Mouse (Mus musculus) intestine, embryonic 15.5 days (tissue): Measurements from ENCODE around the gene Mrps31. TPM values are rescaled to one million over a fixed set of nuclear protein-coding genes. Genes with fewer than 3 reads are reported as not detected.

Experiments used
- ATAC-seq: fragments of 200-750 bp; cut with Nextera tagmentation; 2 replicates; pipeline ENCODE4 v1.8.0; 2017; ENCODE audit warnings: moderate TSS enrichment, moderate library complexity
- H3K27ac ChIP-seq: fragments of 300-500 bp; sonication (generic); 2 replicates; pipeline ENCODE4 v1.5.1; 2015; ENCODE audit warnings: mild to moderate bottlenecking, inconsistent platforms
- H3K27me3 ChIP-seq: fragments of 300-500 bp; sonication (generic); replicated peaks from 2 replicates; pipeline ENCODE4 v1.6.1; 2015; ENCODE audit warnings: inconsistent platforms
- H3K36me3 ChIP-seq: fragments of 300-500 bp; sonication (generic); 2 replicates; pipeline ENCODE4 v1.6.1; 2015; ENCODE audit warnings: inconsistent platforms
- H3K4me1 ChIP-seq: fragments of 300-500 bp; sonication (generic); replicated peaks from 2 replicates; pipeline ENCODE4 v1.6.1; 2015; ENCODE audit warnings: inconsistent platforms
- H3K4me2 ChIP-seq: fragments of 300-500 bp; sonication (generic); replicated peaks from 2 replicates; pipeline ENCODE4 v1.6.1; 2015; ENCODE audit warnings: mild to moderate bottlenecking, inconsistent platforms
- H3K4me3 ChIP-seq: fragments of 300-500 bp; sonication (generic); replicated peaks from 2 replicates; pipeline ENCODE4 v1.5.1; 2015; ENCODE audit warnings: inconsistent platforms
- H3K9ac ChIP-seq: fragments of 300-500 bp; sonication (generic); 2 replicates; pipeline ENCODE4 v1.6.1; 2015; ENCODE audit warnings: inconsistent platforms
- H3K9me3 ChIP-seq: fragments of 300-500 bp; sonication (generic); 2 replicates; pipeline ENCODE4 v1.6.1; 2016; ENCODE audit warnings: inconsistent platforms
- WGBS: fragments of 180-500 bp; shearing (Covaris S2); methylation state at CpG from one replicate; pipeline ENCODE4 v1.1.7; 2015; 5-methylcytosine and 5-hydroxymethylcytosine counted together
- polyA plus RNA-seq: library from polyadenylated mRNA; unstranded; fragments of >200 nt; fragmentation: Nextera tagmentation; extraction: Ambion mirVana; gene quantifications from 2 replicates; pipeline ENCODE4 v1.2.1, GENCODE M21; 2015

The Mrps31 gene
- polyA plus RNA-seq: 71.1 and 80.8 TPM in 2 replicates

DNA sequence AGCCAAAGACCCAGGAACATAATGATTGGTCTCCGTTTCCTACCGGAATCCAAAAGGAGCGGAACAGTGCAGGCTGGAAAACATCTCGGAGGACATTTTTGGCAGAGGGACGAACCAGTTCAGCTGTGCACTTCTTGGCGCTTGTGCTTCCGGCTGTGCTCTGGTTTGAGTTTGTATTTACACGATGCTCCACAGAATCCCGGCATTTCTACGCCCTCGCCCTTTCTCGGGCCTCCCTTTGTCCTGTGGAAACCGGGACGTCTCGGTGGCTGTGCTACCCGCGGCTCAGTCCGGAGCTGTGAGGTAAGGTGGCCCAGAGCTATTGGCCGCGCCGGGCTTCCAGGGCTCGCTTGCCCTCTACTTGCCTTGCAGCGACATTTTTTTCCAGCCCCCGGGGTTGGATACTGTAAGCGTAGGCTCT lies at the start of gene Mrps31:
TSS of gene Mrps31 (plus strand) at position 80 of the 421 bp plus-strand sequence.
- H3K4me3 ChIP-seq: peak within 1 kb of the TSS; percentile 83
- 0% methylated on average over 25 of the region's 25 CpGs for WGBS
- ATAC-seq: peak; percentile 84

DNA sequence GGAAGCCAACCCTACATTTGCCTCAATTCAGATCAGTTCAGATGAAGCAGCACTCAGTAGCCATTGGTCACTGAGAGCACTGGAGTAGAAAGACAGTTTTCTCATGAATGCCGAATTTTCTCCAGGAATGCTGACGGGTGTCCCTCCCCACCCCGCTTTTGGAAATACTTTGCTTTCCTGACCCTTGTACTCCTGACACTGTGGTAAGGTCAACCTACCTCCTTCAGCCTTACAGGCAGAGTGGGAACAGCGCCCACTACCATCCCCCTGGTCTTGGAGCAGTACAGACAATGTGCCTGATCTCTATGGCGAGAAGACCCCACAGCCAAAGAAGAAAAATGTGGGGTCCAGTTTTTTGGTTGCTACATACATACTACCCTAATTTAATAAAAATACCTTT lies 34.9 kb upstream of the Mrps31 start:
- Histone ChIP-seq H3K36me3 (peaks cover 22% of the 10 kb centered on the region), H3K4me2 (no peak overlapping the region), H3K4me3 (no peak overlapping the region), H3K9ac (no peak overlapping the region), H3K9me3 (no peaks in the 10 kb centered on the region), H3K27ac (no peak overlapping the region), H3K4me1 (no peaks in the 10 kb centered on the region), H3K27me3 (no peaks in the 10 kb centered on the region)
- no peak for ATAC-seq
- WGBS: 90% methylated on average over 5 of the region's 5 CpGs

More for the DNA sequence above, at the start of gene Mrps31:
- Histone ChIP-seq H3K4me2 (peak within 1 kb of the TSS; percentile 76), H3K9me3 (no peaks in the 10 kb centered on the region), H3K4me1 (no peaks in the 10 kb centered on the region; the same call in 1 of the 2 replicates), H3K9ac (peak within 1 kb of the TSS; percentile 90), H3K36me3 (peaks cover 8% of the 10 kb centered on the region; the same call in 1 of the 2 replicates), H3K27ac (peak within 1 kb of the TSS; percentile 85), H3K27me3 (no peaks in the 10 kb centered on the region)

DNA sequence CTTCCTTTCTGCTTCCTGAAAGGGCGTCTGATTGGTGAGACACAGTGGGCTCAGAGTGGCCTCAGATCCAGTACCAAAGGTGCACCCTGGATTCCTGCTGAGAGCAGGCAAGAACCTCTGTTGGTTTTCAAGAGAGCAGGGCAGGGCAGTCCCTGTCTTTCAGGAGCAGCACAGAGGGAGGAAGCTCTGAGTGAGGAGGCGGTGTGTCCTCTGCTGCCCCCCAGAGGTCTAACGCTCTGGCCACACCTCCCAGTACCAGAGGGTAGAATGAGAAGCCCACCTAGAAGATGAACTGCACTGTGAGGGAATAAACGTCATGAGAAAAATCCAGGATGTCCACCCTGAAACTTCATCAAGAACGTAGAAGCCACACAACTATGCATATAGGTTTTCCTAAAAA lies 34.3 kb upstream of the Mrps31 start:
- Histone ChIP-seq H3K4me1 (no peaks in the 10 kb centered on the region), H3K36me3 (peaks cover 27% of the 10 kb centered on the region), H3K4me2 (no peak overlapping the region), H3K27me3 (no peaks in the 10 kb centered on the region), H3K9ac (no peak overlapping the region), H3K4me3 (no peak overlapping the region), H3K9me3 (no peaks in the 10 kb centered on the region), H3K27ac (no peak overlapping the region)
- WGBS: 51% methylated on average over 5 of the region's 5 CpGs
- peak; percentile 83 for ATAC-seq

DNA sequence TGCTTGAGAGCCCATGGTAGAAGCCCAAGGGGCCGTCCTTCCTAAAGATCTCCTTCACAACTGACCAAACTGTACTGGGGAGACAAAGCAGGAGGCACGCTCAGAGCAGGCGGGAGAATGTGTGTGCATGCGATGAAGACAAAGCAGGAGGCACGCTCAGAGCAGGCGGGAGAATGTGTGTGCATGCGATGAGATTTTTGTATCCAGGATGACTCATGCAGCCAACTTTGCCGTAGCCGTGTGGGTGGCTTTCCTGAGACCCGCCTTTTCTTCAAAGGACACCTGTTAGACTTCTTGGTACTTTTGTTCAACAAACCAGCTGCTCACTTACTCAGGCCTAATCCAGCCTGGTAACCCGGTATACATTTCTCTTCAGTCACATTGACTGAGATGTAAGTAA lies 30.2 kb upstream of the Mrps31 start:
- H3K9ac ChIP-seq: no peak overlapping the region
- no peaks in the 10 kb centered on the region for H3K27me3 ChIP-seq
- no peak for ATAC-seq
- WGBS: 93% methylated on average over 11 of the region's 11 CpGs
- no peaks in the 10 kb centered on the region for H3K9me3 ChIP-seq
- no peak overlapping the region for H3K4me2 ChIP-seq
- no peaks in the 10 kb centered on the region for H3K4me1 ChIP-seq
- H3K4me3 ChIP-seq: no peak overlapping the region
- H3K36me3 ChIP-seq: peaks cover 39% of the 10 kb centered on the region
- H3K27ac ChIP-seq: no peak overlapping the region

DNA sequence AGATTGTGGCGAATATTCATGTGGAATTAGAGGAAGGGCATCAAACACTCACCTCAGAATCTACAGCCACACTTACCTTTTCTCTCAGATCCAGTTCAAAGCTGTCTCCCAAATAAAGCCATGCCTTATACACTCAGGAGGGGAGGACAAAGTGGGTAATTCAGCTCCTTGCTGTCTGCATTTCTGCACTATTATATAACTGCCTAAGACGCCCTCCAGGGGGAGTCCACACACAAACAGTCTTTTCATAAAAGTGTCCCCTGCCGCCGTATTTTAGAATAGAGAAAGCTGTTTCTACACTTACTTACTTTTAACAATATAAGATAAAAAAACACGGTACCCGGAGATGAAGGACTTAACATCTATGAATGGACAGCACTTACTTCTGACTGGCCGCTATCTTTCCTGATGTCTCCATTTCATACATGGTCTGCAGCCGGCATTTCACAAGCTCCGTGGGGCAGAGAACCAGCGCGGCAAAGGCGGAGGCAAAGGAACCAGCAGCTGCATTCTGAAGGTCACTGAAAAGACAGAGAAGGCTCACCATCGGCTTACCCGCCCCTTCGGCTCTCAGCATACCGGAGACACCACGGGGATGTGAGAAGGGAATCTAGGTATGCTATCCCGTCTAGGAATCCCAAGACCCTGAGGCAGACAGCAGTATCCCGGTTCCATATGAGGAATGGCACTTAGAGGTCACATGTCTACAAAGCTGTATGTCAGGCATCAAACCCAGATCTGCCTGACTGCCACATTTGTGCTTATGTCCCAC lies 28.2 kb upstream of the Mrps31 start:
- no peaks in the 10 kb centered on the region for H3K4me1 ChIP-seq
- no peak overlapping the region for H3K9ac ChIP-seq
- no peak overlapping the region for H3K27ac ChIP-seq
- H3K4me2 ChIP-seq: no peak overlapping the region
- 87% methylated on average over 19 of the region's 19 CpGs for WGBS
- ATAC-seq: no peak
- no peaks in the 10 kb centered on the region for H3K9me3 ChIP-seq
- H3K27me3 ChIP-seq: no peaks in the 10 kb centered on the region
- H3K4me3 ChIP-seq: no peak overlapping the region
- peaks cover 33% of the 10 kb centered on the region for H3K36me3 ChIP-seq

DNA sequence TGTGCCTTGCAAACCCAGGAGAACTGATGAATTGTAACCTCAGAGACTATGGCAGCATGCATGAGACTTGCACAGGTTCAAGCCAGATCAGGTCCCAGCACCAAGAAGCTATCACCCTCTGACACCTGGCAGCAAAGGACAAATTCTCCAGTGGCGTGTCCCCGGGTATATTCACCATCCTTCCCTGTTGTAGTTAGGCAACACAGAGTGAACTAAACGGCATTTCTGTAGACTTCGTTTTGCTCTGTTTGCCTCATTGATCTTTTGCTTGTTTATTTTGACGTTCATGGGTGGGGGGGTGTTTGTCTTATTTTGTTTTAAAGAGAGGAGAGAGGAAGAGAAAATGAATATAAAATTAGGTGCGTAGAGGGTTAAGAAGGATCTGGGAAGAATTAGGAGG lies 26.0 kb upstream of the Mrps31 start:
- peaks cover 43% of the 10 kb centered on the region for H3K36me3 ChIP-seq
- WGBS: 86% methylated on average over 6 of the region's 6 CpGs
- H3K4me1 ChIP-seq: 0 out of 2 replicates have a peak, but pooled peaks cover 3% of the 10 kb centered on the region

DNA sequence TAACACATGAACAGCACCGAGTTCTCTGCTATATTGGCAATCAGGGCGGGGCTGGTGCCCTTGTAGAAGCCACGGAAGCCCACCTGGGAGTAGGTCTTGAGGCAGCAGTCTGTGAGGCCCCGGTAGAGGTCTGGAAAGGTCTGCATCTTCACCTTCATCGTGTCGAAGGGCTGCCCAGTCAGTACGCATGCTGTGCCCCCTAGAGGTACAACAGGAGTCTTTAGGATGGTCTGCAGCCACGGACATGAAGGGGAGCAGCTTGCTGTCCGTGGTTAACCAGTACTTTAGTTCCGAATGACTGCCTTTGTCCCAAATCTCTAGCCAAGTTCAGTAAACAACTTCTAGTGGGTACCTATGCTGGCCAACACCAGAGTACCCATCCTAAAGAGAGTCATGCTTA lies 21.3 kb upstream of the Mrps31 start:
- no peak for ATAC-seq
- Histone ChIP-seq H3K9ac (no peak overlapping the region), H3K4me3 (no peak overlapping the region), H3K4me2 (0 out of 2 replicates have a peak overlapping the region, but pooled peaks have one; percentile 4), H3K36me3 (peaks cover 17% of the 10 kb centered on the region), H3K4me1 (0 out of 2 replicates have a peak, but pooled peaks cover 4% of the 10 kb centered on the region), H3K27me3 (no peaks in the 10 kb centered on the region), H3K9me3 (no peaks in the 10 kb centered on the region), H3K27ac (peak overlapping the region; percentile 60; the same call in 1 of the 2 replicates)
- WGBS: 81% methylated on average over 10 of the region's 10 CpGs

More for the DNA sequence above, 26.0 kb upstream of the Mrps31 start:
- H3K4me2 ChIP-seq: no peak overlapping the region
- H3K9ac ChIP-seq: no peak overlapping the region
- H3K4me3 ChIP-seq: no peak overlapping the region
- H3K9me3 ChIP-seq: no peaks in the 10 kb centered on the region
- no peaks in the 10 kb centered on the region for H3K27me3 ChIP-seq
- H3K27ac ChIP-seq: no peak overlapping the region
- no peak for ATAC-seq

DNA sequence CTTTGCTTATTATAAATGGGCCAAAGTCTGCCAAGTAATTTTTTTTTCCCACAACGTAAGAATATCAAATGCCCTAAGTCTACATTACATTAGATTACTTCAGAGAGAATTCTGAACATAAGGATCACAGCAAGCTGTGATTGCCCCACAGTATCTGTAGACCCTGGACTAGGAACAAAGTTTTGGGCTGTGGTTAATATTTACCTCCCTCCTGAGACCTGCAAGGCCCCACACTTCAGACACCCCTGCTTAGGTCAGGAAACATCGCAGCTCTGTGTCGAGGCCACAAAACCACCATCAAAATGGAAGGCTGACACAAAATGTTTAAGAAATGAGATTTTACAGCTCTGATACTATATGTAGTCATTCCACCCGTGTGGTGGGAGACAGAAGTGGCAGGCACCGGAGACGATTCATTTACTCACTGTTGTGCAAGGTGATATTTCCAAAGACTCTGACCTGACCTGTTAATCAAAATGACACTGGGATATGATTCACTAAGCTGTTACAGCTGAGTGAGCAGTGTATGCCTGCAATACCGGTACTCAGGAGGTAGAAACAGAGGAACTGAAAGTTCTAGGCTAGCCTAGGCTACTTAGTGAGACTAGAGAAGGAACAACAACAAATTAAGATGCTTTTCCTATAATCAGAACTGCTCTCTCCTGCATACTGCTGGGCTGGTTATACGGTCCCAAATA lies 20.2 kb upstream of the Mrps31 start:
- WGBS: 66% methylated on average over 8 of the region's 8 CpGs

DNA sequence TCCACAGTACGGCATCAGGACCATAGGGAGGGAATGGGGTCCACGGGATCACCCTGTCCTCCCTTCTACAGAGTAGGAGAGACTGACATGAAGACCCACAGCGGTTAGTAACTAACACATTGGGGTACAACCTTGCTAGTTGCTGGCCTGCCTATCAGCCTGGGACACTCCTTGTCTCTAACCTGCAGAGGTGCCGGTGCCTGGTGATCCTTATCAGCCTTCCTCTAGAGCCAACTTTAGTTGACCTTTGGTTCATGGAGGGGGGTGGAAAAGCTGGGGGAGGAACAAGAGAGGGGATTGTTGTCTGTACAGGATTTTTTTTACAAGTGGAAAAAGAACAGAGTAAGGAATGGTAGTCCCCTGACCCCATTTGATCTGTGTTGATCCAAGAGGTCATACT lies 16.7 kb upstream of the Mrps31 start:
- Histone ChIP-seq H3K27ac (peak overlapping the region; percentile 59), H3K9ac (no peak overlapping the region), H3K4me3 (no peak overlapping the region), H3K4me2 (peak overlapping the region; percentile 28), H3K9me3 (no peaks in the 10 kb centered on the region), H3K27me3 (no peaks in the 10 kb centered on the region), H3K36me3 (peaks cover 4% of the 10 kb centered on the region; the same call in 1 of the 2 replicates), H3K4me1 (0 out of 2 replicates have a peak, but pooled peaks cover 4% of the 10 kb centered on the region)
- 55% methylated on average over 4 of the region's 4 CpGs for WGBS
- ATAC-seq: peak; percentile 32

More for the DNA sequence above, 20.2 kb upstream of the Mrps31 start:
- Histone ChIP-seq H3K4me3 (no peak overlapping the region), H3K9ac (no peak overlapping the region), H3K27ac (peak overlapping the region; percentile 66), H3K9me3 (no peaks in the 10 kb centered on the region), H3K27me3 (no peaks in the 10 kb centered on the region), H3K4me2 (no peak overlapping the region), H3K4me1 (0 out of 2 replicates have a peak, but pooled peaks cover 4% of the 10 kb centered on the region), H3K36me3 (peaks cover 17% of the 10 kb centered on the region)
- peak; percentile 91 for ATAC-seq

DNA sequence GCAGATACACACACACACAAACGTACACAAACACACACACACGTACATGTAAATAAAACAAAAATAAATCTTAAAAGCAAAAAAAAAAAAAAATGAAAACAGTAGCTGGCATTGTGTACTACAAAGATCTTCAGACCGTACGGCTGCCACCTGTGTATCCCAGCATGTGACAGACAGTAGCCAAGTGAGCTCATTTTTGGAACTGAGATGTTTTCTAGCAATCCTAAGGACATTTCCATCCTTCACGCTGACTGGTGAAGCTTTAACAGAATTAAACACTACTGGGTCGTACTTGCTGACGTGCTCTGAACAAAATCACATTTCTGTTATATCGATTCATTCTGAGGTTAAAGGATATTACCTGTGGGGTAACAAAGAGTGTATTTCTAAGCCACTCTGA lies 15.9 kb upstream of the Mrps31 start:
- H3K9ac ChIP-seq: no peak overlapping the region
- H3K27ac ChIP-seq: peak overlapping the region; percentile 59; the same call in 1 of the 2 replicates
- H3K9me3 ChIP-seq: no peaks in the 10 kb centered on the region
- 0 out of 2 replicates have a peak, but pooled peaks cover 2% of the 10 kb centered on the region for H3K4me1 ChIP-seq
- ATAC-seq: no peak
- H3K4me3 ChIP-seq: no peak overlapping the region
- 0 out of 2 replicates have a peak overlapping the region, but pooled peaks have one; percentile 28 for H3K4me2 ChIP-seq
- H3K36me3 ChIP-seq: no peaks in the 10 kb centered on the region
- no peaks in the 10 kb centered on the region for H3K27me3 ChIP-seq
- 92% methylated on average over 8 of the region's 8 CpGs for WGBS

DNA sequence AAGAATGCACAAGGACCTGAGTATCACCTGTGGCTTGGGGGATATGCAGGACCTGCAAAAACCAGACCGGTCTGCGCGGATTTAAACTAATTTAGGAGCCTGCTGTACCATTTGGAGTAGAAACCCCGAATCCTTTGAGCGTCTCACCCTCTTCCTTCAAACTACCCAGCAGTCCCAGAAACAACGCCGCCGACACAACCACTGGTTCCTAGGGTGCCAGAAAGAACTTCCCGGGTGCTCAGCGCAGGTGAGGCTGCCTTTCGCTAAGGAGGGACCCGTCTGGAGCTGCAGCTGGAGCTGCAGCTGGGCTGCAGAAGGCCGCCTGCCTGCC lies 13.4 kb upstream of the Mrps31 start:
- H3K27ac ChIP-seq: peak overlapping the region; percentile 91
- no peaks in the 10 kb centered on the region for H3K4me1 ChIP-seq
- H3K36me3 ChIP-seq: no peaks in the 10 kb centered on the region
- H3K9me3 ChIP-seq: no peaks in the 10 kb centered on the region
- 1% methylated on average over 13 of the region's 13 CpGs for WGBS
- peak overlapping the region; percentile 87 for H3K4me3 ChIP-seq
- no peak for ATAC-seq
- H3K9ac ChIP-seq: peak overlapping the region; percentile 71
- H3K4me2 ChIP-seq: peak overlapping the region; percentile 65
- no peaks in the 10 kb centered on the region for H3K27me3 ChIP-seq

DNA sequence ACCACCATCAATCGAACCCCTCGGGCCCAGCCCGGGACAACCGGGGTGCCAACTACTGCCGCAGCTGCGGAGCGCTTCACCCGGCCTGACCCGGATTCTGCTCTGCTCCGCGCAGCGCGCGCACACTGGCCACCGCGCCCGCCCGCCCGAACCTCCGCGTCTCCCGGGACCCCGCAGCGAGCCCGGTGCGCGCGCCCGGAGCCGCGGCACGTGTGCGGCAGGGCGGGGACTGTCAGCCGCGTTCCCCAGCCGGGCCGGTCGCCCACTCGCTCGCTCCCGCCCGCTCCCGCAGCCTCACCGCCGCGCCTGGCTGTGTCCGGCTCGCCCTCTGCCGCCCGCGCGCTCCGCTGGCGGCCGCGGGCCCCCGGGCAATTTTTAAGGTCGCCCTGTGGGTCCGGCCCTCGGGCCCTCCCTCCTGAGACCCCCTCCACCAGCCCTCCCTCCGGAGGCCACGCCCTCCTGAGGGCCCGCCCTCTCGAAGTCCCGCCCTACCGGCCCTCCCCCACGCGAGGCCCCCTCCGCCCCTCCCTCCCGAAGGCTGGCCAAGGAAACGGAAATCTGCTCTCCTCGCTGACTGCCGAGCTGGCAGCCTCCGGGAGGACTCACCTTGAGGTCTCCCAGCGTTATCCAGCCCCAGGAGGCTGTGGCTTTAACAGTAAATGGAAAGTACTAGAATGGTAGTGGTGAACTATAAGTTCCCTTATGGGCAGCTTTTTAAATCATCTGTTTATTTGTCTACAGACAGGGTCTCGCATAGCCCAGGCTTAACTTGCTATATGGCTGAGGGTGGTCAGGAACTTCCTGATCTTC lies 12.8 kb upstream of the Mrps31 start, which contains the start of gene Slc25a15:
TSS of gene Slc25a15 (minus strand) at position 456 of the 810 bp plus-strand sequence.
- peak within 1 kb of the TSS; percentile 71 for H3K9ac ChIP-seq
- peak within 1 kb of the TSS; percentile 87 for H3K4me3 ChIP-seq
- no peaks in the 10 kb centered on the region for H3K36me3 ChIP-seq
- peak within 1 kb of the TSS; percentile 91 for H3K27ac ChIP-seq
- H3K9me3 ChIP-seq: no peaks in the 10 kb centered on the region
- H3K4me2 ChIP-seq: peak within 1 kb of the TSS; percentile 65
- under 1% methylated on average over 75 of the region's 77 CpGs for WGBS
- H3K4me1 ChIP-seq: no peaks in the 10 kb centered on the region
- no peaks in the 10 kb centered on the region for H3K27me3 ChIP-seq
- ATAC-seq: peak; percentile 90
